Mouse (Mus musculus): ENCODE data around the gene Vps37c. TPM values are rescaled to one million over a fixed set of nuclear protein-coding genes. Genes with fewer than 3 reads are reported as not detected.

Gene Vps37c
- 33.8 and 36.0 TPM in 2 replicates for polyA plus RNA-seq (2016; fragmentation: Nextera tagmentation; extraction: Ambion mirVana)

- H3K27me3 ChIP-seq (ENCODE audit: low read depth, poor library complexity, severe bottlenecking): no peaks in the 10 kb centered on the region
- peaks cover 31% of the 10 kb centered on the region for H3K4me1 ChIP-seq
- H3K27ac ChIP-seq (replicated peaks): peak within 1 kb of the TSS; percentile 95
- under 1% methylated on average over 74 of the region's 74 CpGs for WGBS
- DNase-seq (ENCODE audit: low spot score): peak; percentile 93
- no peaks in the 10 kb centered on the region for H3K9me3 ChIP-seq (replicated peaks)
- no peaks in the 10 kb centered on the region for H3K36me3 ChIP-seq
- peak within 1 kb of the TSS; percentile 71 for H3K4me3 ChIP-seq
Observed at GRCm38 (mm10) chr19:10688537-10689352, at the start of gene Vps37c. Vps37c (plus strand) TSS chr19:10688735.

- no peak overlapping the region for H3K4me3 ChIP-seq
- WGBS: 29% methylated on average over 5 of the region's 5 CpGs
- H3K36me3 ChIP-seq: no peaks in the 10 kb centered on the region
- peaks cover 3% of the 10 kb centered on the region for H3K4me1 ChIP-seq
- H3K9me3 ChIP-seq (replicated peaks): no peaks in the 10 kb centered on the region
- H3K27me3 ChIP-seq (ENCODE audit: low read depth, poor library complexity, severe bottlenecking): peaks cover 12% of the 10 kb centered on the region
- H3K27ac ChIP-seq (replicated peaks): no peak overlapping the region
- no peak for DNase-seq (ENCODE audit: low spot score)
Observed at GRCm38 (mm10) chr19:10640080-10640479, 48.5 kb upstream of the Vps37c start.

- no peaks in the 10 kb centered on the region for H3K36me3 ChIP-seq
- H3K9me3 ChIP-seq (replicated peaks): no peaks in the 10 kb centered on the region
- H3K27me3 ChIP-seq (ENCODE audit: low read depth, poor library complexity, severe bottlenecking): peaks cover 5% of the 10 kb centered on the region
- no peak overlapping the region for H3K4me3 ChIP-seq
- 58% methylated on average over 13 of the region's 13 CpGs for WGBS
- H3K27ac ChIP-seq (replicated peaks): no peak overlapping the region
- DNase-seq (ENCODE audit: low spot score): no peak
- H3K4me1 ChIP-seq: no peaks in the 10 kb centered on the region
Observed at GRCm38 (mm10) chr19:10640589-10641378, 47.8 kb upstream of the Vps37c start.

- Histone ChIP-seq H3K36me3 (no peaks in the 10 kb centered on the region), H3K27ac (replicated peaks) (no peak overlapping the region), H3K27me3 (ENCODE audit: low read depth, poor library complexity, severe bottlenecking) (no peaks in the 10 kb centered on the region), H3K4me1 (no peaks in the 10 kb centered on the region), H3K9me3 (replicated peaks) (no peaks in the 10 kb centered on the region), H3K4me3 (no peak overlapping the region)
- no peak for DNase-seq (ENCODE audit: low spot score)
- WGBS: 90% methylated on average over 2 of the region's 2 CpGs
Observed at GRCm38 (mm10) chr19:10645616-10646015, 42.9 kb upstream of the Vps37c start.

GRCm38 (mm10) chr19:10648156-10648555 is 40.4 kb upstream of the Vps37c start:
- 78% methylated on average over 8 of the region's 8 CpGs for WGBS
- H3K9me3 ChIP-seq (replicated peaks): no peaks in the 10 kb centered on the region
- no peaks in the 10 kb centered on the region for H3K27me3 ChIP-seq (ENCODE audit: low read depth, poor library complexity, severe bottlenecking)
- no peaks in the 10 kb centered on the region for H3K36me3 ChIP-seq
- no peak for DNase-seq (ENCODE audit: low spot score)
- no peaks in the 10 kb centered on the region for H3K4me1 ChIP-seq
- no peak overlapping the region for H3K4me3 ChIP-seq
- H3K27ac ChIP-seq (replicated peaks): no peak overlapping the region

GRCm38 (mm10) chr19:10656058-10656457 is 32.5 kb upstream of the Vps37c start:
- Histone ChIP-seq H3K27ac (replicated peaks) (no peak overlapping the region), H3K27me3 (ENCODE audit: low read depth, poor library complexity, severe bottlenecking) (no peaks in the 10 kb centered on the region), H3K4me1 (peaks cover 3% of the 10 kb centered on the region; the same call in 1 of the 2 replicates), H3K4me3 (no peak overlapping the region), H3K9me3 (replicated peaks) (no peaks in the 10 kb centered on the region), H3K36me3 (no peaks in the 10 kb centered on the region)
- WGBS: 68% methylated on average over 3 of the region's 3 CpGs
- DNase-seq (ENCODE audit: low spot score): no peak

- Histone ChIP-seq H3K27ac (replicated peaks) (no peak overlapping the region), H3K27me3 (ENCODE audit: low read depth, poor library complexity, severe bottlenecking) (no peaks in the 10 kb centered on the region), H3K4me3 (no peak overlapping the region), H3K36me3 (no peaks in the 10 kb centered on the region), H3K4me1 (peaks cover 3% of the 10 kb centered on the region; the same call in 1 of the 2 replicates), H3K9me3 (replicated peaks) (no peaks in the 10 kb centered on the region)
- 82% methylated on average over 5 of the region's 5 CpGs for WGBS
- DNase-seq (ENCODE audit: low spot score): no peak
Observed at GRCm38 (mm10) chr19:10657742-10658141, 30.8 kb upstream of the Vps37c start.

- no peaks in the 10 kb centered on the region for H3K27me3 ChIP-seq (ENCODE audit: low read depth, poor library complexity, severe bottlenecking)
- 83% methylated on average over 2 of the region's 2 CpGs for WGBS
Observed at GRCm38 (mm10) chr19:10658406-10658805, 30.1 kb upstream of the Vps37c start.

GRCm38 (mm10) chr19:10661373-10661772 is 27.2 kb upstream of the Vps37c start:
- H3K36me3 ChIP-seq: no peaks in the 10 kb centered on the region
- H3K9me3 ChIP-seq (replicated peaks): no peaks in the 10 kb centered on the region
- H3K4me3 ChIP-seq: no peak overlapping the region
- H3K27me3 ChIP-seq (ENCODE audit: low read depth, poor library complexity, severe bottlenecking): no peaks in the 10 kb centered on the region
- 80% methylated on average over 5 of the region's 5 CpGs for WGBS
- H3K4me1 ChIP-seq: peaks cover 3% of the 10 kb centered on the region; the same call in 1 of the 2 replicates
- no peak overlapping the region for H3K27ac ChIP-seq (replicated peaks)
- no peak for DNase-seq (ENCODE audit: low spot score)

More at GRCm38 (mm10) chr19:10658406-10658805, 30.1 kb upstream of the Vps37c start:
- DNase-seq (ENCODE audit: low spot score): no peak
- H3K9me3 ChIP-seq (replicated peaks): no peaks in the 10 kb centered on the region
- no peak overlapping the region for H3K27ac ChIP-seq (replicated peaks)
- H3K4me1 ChIP-seq: peaks cover 3% of the 10 kb centered on the region; the same call in 1 of the 2 replicates
- H3K4me3 ChIP-seq: no peak overlapping the region
- H3K36me3 ChIP-seq: no peaks in the 10 kb centered on the region

GRCm38 (mm10) chr19:10661919-10662318 is 26.6 kb upstream of the Vps37c start:
- Histone ChIP-seq H3K27ac (replicated peaks) (no peak overlapping the region), H3K9me3 (replicated peaks) (no peaks in the 10 kb centered on the region), H3K4me1 (peaks cover 3% of the 10 kb centered on the region; the same call in 1 of the 2 replicates), H3K27me3 (ENCODE audit: low read depth, poor library complexity, severe bottlenecking) (no peaks in the 10 kb centered on the region), H3K4me3 (no peak overlapping the region), H3K36me3 (no peaks in the 10 kb centered on the region)
- DNase-seq (ENCODE audit: low spot score): no peak
- 85% methylated on average over 2 of the region's 2 CpGs for WGBS

GRCm38 (mm10) chr19:10662665-10663064 is 25.9 kb upstream of the Vps37c start:
- Histone ChIP-seq H3K36me3 (no peaks in the 10 kb centered on the region), H3K4me3 (no peak overlapping the region), H3K27ac (replicated peaks) (no peak overlapping the region), H3K4me1 (peaks cover 2% of the 10 kb centered on the region; the same call in 1 of the 2 replicates), H3K27me3 (ENCODE audit: low read depth, poor library complexity, severe bottlenecking) (no peaks in the 10 kb centered on the region), H3K9me3 (replicated peaks) (no peaks in the 10 kb centered on the region)
- DNase-seq (ENCODE audit: low spot score): no peak
- WGBS: 85% methylated on average over 3 of the region's 3 CpGs

- Histone ChIP-seq H3K27ac (replicated peaks) (no peak overlapping the region), H3K27me3 (ENCODE audit: low read depth, poor library complexity, severe bottlenecking) (no peaks in the 10 kb centered on the region), H3K4me3 (no peak overlapping the region), H3K36me3 (no peaks in the 10 kb centered on the region), H3K4me1 (no peaks in the 10 kb centered on the region), H3K9me3 (replicated peaks) (no peaks in the 10 kb centered on the region)
- no peak for DNase-seq (ENCODE audit: low spot score)
- WGBS: 63% methylated on average over 3 of the region's 3 CpGs
Observed at GRCm38 (mm10) chr19:10665093-10665492, 23.4 kb upstream of the Vps37c start.

GRCm38 (mm10) chr19:10665499-10665898 is 23.0 kb upstream of the Vps37c start:
- Histone ChIP-seq H3K4me1 (no peaks in the 10 kb centered on the region), H3K4me3 (no peak overlapping the region), H3K27me3 (ENCODE audit: low read depth, poor library complexity, severe bottlenecking) (no peaks in the 10 kb centered on the region), H3K36me3 (no peaks in the 10 kb centered on the region), H3K27ac (replicated peaks) (no peak overlapping the region), H3K9me3 (replicated peaks) (no peaks in the 10 kb centered on the region)
- peak; percentile 59 for DNase-seq (ENCODE audit: low spot score)
- WGBS: 19% methylated on average over 2 of the region's 2 CpGs
